14 mouse cellular contexts compared by ENCODE assay signal in genomic region chr15:61660581-61660980, GRCm38 (mm10).
DNase-seq lines count a peak whose midpoint lies in the region; TF ChIP-seq lines count a peak whose summit lies in the region.
"Had no signal": no experiment of that assay in that cellular context is flagged by ENCODE, and none has a peak within 500 bp of the region (broad histone marks: within the 10 kb centered on the region; RNA-seq: fewer than 3 reads in every experiment).

No protein-coding gene starts in this region.

- TF ChIP-seq CTCF in left cerebral cortex, adult 2 months (IDR thresholded peaks at IDR 0.05) = no peak

- intact Hi-C loops in left cerebral cortex, postnatal 4 days (cut with DNase I) = no loop called here
- intact Hi-C loops in left cerebral cortex, adult 2 months (cut with DNase I) = no loop called here

- DNase-seq in left cerebral cortex, postnatal 4 days = peak; percentile 37
- DNase-seq in left cerebral cortex, adult 2 months (ENCODE audit: extremely low spot score in 1 of 2, low spot score in 2 of 2) = no peak
- peak; percentile 47 for DNase-seq in cerebellum, adult 11-12 months
- DNase-seq in cerebellum, adult 9-11 months = peak; percentile 53
- peak; percentile 5 to 13 for DNase-seq in layer of hippocampus, postnatal 10 days (ENCODE audit: low spot score in 2 of 2)
- no peak for DNase-seq in gastrocnemius, postnatal 4 days (ENCODE audit: low spot score in 2 of 2)
- no peak for DNase-seq in urinary bladder, postnatal 25 days (ENCODE audit: low spot score)
- DNase-seq: adrenal gland, adult 8-10 months; embryo, embryonic 11 days; gastrocnemius, adult 2 months; heart, adult 2 months; lung, postnatal 36 days had no signal

- no peak overlapping the region for H3K27ac ChIP-seq in left cerebral cortex, adult 2 months
- H3K27ac ChIP-seq: gastrocnemius, adult 2 months; heart, adult 2 months; hindbrain, embryonic 13.5 days; midbrain, embryonic 10.5 days had no signal

- H3K4me3 ChIP-seq in left cerebral cortex, adult 2 months = no peak overlapping the region
- H3K4me3 ChIP-seq: gastrocnemius, adult 2 months; heart, adult 2 months; hindbrain, embryonic 13.5 days; midbrain, embryonic 10.5 days had no signal

Comparison
In these comparisons a context has a peak if more than half of its experiments do, and no peak if none do; other contexts are left out.
1. DNase-seq: peak in left cerebral cortex, postnatal 4 days (single experiment), cerebellum, adult 11-12 months (single experiment), cerebellum, adult 9-11 months (single experiment) and layer of hippocampus, postnatal 10 days (2 of 2); none in left cerebral cortex, adult 2 months (0 of 2), gastrocnemius, postnatal 4 days (0 of 2) and urinary bladder, postnatal 25 days (single experiment).